Mouse (Mus musculus) neural tube, embryonic 10.5 days (tissue): ENCODE measurements around the gene Rin2.

Experiments used
- DNase-seq: peaks from one replicate; pipeline ENCODE4 v3.0.0-alpha.2; 2017; ENCODE audit warnings: low spot score; ENCODE audit errors: extremely low spot score

Rin2 gene

GRCm38 (mm10) chr2:145730905-145731304, 55.9 kb downstream of the Rin2 start:
- no peak for DNase-seq

- DNase-seq, result no peak
These were observed 60.1 kb downstream of the Rin2 start for GRCm38 (mm10) chr2:145735079-145735478.

DNA sequence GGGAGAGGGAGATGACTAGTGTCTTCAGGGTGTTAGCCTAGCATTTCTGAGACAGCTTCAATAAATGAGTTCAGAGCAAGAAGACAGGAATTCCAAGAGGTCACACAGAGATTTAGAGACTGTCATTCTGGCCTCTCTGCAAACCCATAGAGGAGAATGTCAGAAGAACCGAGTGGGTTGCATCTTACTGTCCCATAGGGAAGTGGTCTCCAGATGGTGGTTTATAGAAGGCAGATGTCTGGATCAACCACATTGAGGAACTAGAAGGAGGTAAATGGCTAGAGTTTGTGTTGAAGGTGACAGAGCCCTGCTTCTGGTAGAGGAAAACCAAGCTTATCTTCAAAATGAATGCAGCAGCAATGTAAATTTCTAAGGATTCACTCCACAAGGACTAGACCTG, 61.5 kb downstream of the Rin2 start:
- no peak for DNase-seq

- no peak for DNase-seq
These were observed 62.2 kb downstream of the Rin2 start for GRCm38 (mm10) chr2:145737196-145737595.

DNA sequence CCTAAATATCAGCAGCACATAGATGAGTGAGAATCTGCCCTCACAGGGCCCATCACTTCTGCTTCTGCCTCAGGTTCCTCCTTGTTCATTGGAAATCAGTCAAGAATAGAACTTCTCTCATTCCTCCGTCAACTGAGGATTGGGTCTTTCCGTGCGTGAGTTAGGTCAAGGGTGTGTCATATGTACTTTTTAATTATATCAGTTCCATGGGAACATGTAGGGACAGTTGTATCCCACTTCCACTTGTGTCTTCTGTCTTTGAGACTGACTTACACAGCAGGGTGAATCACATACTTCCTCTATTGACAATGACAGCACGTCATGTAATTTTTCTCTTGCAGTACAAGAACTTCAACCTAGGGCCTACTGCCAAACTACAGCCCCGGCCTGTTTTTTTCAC, 65.7 kb downstream of the Rin2 start:
- no peak for DNase-seq

- peak; percentile 40 for DNase-seq
These were observed 68.0 kb downstream of the Rin2 start for GRCm38 (mm10) chr2:145742795-145743710.

DNA sequence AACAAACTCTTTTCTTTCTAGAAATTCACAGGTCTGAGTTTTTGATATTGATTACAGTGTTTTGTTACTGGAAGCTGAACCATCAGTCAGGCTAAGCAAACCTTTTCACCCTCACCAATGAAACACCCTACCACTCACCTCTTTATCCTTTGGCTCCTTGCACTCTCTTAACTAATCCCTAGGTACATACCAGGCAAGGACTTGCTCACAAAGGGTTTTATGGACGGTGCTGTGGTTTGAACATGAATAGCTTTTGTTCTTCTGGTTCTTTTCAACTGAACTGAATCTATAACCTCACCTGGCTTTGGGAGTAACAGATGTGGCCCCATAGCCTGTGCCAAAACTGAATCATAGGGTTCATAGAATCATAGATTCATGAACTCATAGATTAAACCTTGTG, 71.4 kb downstream of the Rin2 start:
- no peak for DNase-seq

GRCm38 (mm10) chr2:145749645-145750044, 74.6 kb downstream of the Rin2 start:
- DNase-seq, result no peak

DNA sequence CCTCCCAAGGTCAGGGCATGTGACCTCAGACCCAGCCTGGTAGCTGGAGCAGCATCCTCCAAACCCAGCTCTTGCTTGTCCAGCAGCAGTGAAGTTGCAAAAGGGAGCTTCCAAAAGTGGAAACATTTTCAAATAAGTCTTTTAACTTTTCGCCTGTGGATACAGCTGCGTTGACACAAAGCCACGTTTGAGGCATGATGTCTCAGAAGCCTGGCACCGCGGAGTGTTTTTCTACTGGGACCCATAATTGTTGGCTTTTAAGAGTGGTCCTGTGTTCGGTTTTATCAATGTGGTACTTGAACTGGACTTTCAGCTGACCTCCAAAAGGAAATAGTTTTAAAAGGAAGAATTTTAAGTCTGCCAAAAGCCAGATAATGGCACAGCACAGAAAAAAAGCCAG, 77.6 kb downstream of the Rin2 start:
- DNase-seq, result no peak

DNA sequence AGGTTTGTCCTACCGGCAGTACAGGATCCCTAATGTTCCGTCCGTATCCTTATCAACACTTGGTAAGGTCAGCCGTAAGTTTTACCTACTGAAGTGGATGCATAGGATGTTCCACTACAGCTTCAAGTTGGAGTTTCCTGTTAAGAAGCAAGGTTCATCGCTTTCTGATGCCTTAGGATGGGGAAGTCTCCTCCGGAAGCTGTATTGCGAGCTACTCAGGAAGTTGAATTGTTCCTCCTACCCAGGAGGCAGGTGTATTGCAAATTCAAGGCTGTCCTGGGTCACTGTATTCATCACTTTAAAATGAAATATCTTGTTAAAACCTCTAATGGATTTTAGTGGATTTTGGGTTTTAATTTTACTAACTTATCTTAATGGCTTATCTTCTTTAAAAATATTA, 79.0 kb downstream of the Rin2 start:
- no peak for DNase-seq

DNA sequence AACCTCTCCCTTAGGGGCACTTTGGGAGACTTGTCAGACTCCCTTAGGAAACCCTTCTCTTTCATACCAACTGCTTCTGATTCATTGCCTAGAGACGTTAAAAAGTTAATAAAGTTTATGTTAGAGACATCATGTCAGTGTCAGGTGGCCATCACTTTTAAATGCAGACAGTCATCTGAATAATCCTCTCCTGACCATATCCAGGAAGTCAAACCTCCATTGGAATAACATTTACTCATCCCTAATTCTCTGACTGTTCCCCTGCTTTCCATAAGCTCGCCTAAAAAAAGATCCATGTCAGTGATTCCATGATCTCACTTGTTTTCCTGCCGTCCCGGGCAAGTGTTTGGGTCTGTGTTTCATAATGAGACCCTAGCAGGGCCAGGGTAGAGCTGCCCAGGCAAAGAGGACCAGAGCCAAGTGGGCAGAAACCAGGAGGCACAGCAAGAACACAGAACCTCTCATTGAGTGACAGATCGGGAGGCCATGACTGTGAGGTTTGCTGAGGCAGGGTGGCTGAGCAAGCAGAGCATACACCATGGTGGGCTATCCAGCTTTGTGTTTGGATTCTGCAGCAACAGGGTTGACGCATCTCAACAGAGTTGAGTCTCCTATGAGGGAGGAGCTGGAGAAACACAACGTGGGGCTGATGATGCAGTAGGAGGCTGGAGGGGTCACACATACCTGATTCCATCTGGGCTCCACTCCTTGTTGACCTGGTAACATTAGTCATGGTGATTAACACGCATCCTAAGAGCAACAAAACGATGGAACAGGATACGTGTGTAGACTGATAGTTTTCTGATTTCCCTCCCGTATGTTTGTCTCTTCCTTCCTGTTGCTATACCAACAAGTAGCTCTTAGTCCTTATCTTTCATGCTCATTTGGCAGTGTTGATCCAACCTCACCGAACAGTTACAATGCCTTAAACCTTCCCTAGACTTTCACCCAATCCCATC, 81.1 kb downstream of the Rin2 start:
- no peak for DNase-seq

- no peak for DNase-seq
These were observed 85.1 kb downstream of the Rin2 start for GRCm38 (mm10) chr2:145760121-145760520.

DNA sequence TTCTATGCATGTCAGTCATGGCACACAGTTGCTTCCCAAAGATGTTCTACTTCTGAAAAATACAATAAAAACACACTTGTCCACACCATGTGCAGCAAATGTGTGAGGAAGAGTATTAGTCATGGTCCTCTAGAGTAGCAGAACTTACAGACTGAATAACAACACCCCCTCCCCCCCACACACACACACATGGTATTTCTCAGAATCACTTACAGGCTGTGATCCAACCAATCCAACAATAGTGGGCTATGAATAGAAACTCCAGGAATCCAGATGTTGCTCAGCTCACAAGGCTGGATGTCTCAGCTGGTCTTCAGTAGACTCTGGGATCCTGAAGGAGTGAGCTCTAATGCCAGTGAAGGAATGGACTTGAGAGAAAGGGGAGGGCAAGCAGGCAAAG, 86.4 kb downstream of the Rin2 start:
- DNase-seq, result no peak

DNA sequence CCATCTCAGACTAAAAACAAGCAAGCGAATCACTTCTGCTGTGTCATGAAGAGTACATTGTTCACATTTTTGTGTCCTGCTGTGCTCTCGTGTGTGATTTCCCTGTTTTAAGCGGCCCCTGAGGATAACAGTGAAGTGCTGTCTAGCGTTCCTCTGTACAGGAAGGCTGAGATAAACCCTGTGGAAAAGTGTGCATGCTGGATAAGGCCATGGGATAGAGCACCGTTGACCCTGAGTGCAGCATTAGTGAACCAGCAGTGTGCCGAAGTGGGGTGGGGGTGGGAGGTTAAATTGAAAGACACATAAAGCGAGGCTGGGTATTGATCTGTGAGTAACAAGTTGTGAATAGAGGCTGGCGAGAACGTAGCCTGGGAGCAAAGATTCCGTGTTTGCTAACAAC, 94.9 kb downstream of the Rin2 start:
- DNase-seq, result no peak

DNA sequence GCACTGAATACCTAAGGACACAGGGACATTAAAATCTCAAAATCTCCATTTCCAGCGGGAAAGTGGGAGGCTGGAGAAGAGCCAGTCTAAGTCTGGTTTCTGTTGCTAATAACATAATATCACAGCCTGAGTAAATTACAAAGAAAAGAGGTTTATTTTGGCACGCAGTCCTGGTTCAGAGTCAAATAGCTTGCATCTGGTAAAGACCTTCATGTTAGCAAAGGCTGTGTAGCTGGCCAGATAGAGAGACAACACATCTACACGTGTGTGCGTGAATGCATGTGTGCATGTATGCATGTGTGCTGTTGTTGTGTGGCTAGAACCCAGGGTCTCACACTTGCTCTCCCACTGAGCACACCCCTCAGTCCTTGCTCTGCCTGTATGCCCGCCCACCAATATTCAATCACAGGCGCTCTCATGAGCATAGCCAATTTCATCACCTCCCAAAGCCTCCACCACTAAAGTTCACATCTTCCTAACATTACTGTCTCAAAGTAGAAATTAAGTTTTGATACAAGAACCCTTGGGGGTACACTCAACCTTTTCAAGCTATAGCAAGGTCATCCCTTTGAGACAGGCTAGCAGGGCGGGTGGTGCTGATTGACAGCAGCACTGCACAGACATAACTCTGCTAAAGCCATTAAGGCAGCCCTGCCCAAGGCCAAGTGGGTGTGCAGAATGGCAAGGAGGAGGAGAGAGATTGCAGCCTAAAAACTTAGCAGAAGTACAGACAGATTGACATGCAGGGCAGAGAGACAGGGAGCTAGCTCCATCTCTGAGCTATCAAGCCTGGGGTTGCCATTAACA, 95.9 kb downstream of the Rin2 start:
- DNase-seq, result no peak

- DNase-seq, result no peak
These were observed 108.2 kb downstream of the Rin2 start for GRCm38 (mm10) chr2:145783247-145783646.

DNA sequence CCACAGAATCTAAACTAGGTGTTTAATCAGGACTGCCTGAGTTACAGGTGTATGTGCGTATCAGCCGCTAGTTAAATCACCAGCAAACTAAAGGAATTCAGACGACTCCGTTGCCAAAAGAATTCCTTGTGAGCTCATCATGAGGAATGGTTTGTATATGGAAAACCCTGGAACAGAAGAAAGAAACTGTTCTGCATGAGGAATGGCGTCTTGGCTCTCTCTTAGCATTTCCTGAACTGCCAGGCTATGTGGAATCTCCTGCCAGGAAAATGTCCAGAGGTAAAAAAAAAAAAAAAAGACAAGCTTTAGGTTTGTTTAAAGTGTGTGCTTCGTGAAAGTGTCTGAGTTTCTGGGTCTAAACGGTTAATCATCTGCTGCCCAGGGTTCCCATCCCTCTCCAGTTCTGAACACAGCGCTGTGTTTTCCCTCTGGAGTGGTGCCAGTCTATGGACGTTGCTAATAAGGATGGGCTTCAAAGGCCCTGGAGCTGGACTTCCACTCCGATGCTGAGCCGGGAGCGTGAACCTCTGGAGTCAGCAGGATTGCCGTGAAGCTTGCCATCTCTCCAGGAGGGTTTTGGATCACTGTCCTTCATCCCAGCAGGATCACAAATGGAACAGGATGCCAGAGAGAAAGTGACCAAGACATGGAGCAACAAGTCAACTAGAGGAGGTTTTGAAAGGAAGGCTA, 109.4 kb downstream of the Rin2 start:
- DNase-seq, result no peak

- no peak for DNase-seq
These were observed 109.9 kb downstream of the Rin2 start for GRCm38 (mm10) chr2:145784964-145785363.

DNA sequence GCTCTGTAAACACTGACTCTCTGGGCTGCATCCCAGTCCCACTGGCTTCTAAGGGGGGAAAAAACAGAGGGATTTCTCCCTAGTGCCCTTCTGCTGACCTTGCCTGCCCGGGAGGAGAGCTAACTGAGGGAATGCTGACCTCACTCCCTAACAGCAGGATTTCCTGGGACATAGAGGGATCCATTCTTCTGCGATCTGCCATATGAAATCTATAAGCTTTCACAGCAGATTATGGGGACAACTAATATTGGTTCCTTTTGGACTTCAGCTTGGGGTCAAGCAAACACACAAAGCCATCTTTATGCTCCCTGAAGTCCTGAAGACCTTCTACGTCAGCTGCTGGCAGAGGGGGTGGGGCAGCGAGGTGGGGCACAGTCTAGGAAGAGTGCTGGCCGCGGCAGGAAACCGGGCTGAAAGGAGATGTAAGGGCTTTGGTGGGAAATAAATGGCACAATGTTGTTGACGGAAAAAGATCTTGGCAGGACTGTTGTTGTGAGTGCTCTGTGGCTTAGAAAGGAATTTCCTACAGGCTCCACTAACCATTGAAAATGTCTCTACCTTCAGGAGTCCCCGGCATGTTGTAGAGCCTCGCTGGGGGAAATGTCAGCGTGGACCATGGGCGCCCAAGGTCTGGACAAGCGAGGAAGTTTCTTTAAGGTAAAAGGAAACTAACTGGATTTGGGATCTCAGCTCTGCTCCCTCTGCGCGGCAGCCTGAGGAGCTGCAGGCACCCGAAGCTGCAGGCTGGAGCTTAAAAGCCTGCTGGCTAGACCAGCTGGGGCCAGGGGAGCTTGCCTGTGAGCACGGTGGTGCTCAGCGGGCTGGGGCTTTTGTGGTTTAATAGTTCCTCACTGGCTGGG, 111.0 kb downstream of the Rin2 start:
- DNase-seq, result peak; percentile 60

DNA sequence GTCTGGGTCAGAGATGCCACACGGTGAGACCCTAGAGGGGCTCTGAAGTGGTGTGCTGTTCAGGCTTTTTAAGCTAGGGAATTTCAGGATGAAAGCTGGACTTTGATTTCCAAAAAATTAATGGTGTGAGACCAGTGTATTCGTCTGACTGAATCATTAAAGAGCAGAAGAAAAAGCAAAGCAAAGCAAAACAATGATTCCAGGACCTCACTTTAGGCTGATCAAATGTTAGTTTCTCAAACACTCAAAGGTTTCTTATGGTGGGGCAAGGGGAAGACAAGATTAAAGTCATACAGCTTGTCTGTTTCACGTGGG, 111.6 kb downstream of the Rin2 start:
- DNase-seq, result no peak
